Mouse (Mus musculus): Measurements from ENCODE around the gene Eme2. TPM values are rescaled to one million over a fixed set of nuclear protein-coding genes. Genes with fewer than 3 reads are reported as not detected.

The Eme2 gene
- 66.7 TPM for total RNA-seq (2023)

DNA sequence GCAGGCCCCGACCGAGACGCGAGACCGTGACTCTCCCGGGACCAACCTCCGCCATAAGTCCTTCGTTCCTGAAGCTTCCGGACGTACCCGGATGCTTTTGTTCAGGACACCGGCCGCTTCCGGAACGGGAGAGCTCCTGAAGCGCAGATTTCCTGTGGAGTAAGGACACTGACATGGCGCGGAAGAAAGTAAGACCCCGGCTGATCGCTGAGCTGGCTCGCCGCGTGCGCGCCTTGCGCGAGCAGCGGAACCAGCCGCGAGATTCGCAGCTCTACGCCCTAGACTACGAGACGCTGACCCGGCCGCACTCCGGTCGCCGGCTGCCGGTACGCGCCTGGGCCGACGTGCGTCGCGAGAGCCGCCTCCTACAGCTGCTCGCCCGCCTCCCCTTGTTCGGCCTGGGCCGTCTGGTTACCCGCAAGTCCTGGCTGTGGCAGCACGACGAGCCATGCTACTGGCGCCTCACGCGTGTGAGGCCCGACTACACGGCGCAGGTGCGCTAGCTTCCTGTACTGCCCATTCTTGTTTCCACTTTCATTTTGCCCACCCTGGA, at the start of gene Eme2, which contains the start of gene Mrps34:
TSS of gene Eme2 (minus strand) at position 93 of the 553 bp plus-strand sequence.
TSS of gene Mrps34 (plus strand) at position 122 of the 553 bp plus-strand sequence.

GRCm38 (mm10) chr17:24936259-24937237, 41.7 kb upstream of the Eme2 start, which contains the start of gene Mapk8ip3:
Gene Mapk8ip3, minus strand, starts transcription at chr17:24936977.

DNA sequence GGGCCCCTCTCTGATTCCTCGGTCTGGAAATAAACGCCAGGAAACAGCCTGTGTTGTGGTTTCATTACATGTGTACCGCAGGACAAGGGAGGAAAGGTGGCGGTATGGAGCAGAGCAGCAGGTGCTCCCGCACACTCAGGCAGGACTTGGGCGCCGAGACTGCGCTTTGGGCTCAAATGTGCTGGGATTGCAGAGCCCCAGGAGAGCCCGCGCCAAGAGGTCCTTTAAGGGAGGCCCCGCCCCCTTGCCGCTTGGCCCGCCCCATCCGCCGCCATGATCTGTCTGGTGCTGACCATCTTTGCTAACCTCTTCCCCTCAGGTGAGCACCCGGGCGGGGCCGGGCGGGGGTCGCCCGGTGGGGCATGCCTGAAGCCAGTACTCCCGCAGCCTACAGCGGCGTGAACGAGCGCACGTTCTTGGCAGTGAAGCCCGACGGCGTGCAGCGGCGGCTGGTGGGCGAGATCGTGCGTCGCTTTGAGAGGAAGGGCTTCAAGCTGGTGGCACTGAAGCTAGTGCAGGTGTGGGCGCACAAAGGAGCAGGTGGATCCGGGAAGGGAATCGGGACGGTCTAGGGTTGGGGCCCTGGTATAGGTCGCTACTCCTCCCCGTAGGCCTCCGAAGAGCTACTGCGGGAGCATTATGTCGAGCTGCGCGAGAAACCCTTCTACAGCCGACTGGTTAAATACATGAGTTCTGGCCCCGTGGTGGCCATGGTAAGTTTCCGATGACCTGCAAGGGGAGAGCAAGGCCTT, 1.5 kb upstream of the Eme2 start, which contains the start of gene Nme3:
TSS of gene Nme3 (plus strand) at position 260 of the 752 bp plus-strand sequence.

GRCm38 (mm10) chr17:24886134-24886931, 8.6 kb downstream of the Eme2 start, which contains the start of the genes Nubp2 and Spsb3:
Gene Nubp2, minus strand, starts transcription at chr17:24886349.
Gene Spsb3, plus strand, starts transcription at chr17:24886643.

GRCm38 (mm10) chr17:24865776-24866175, 29.1 kb downstream of the Eme2 start, which contains the start of gene Igfals:
Gene Igfals, plus strand, starts transcription at chr17:24865997.

DNA sequence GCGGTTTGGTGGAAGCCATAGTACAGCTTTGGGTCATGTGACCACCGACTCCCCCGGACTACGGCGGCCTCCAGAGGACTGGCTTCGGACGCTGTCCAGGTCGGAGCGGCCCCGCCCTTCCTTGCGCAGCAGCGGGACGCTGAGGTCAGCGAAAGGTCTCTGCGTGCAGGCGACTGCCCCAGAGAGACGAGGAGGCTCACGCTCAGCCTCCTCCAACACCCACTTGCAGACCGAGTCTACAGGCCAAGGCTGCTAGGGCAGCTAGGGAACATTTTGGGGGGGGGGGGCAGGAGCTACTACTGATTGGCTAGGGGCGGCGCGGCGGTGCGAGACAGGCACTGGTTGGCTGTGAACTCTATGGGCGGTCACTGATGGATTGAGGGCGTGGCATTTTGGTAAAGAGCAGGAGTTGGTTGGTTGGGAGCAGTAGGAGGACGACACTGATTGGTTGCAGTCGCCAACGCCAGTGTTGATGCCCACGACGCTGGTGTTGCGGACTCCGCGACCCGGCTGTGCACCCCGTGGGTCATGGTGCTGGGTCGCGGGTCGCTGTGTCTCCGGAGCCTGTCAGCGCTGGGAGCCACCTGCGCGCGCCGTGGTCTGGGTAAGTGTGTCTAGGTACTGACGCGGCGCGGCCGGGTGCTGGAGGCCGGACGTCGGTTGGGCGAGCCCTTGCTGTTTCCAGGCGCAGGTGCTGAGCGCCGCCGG, 44.7 kb downstream of the Eme2 start, which contains the start of gene Fahd1:
TSS of gene Fahd1 (minus strand) at position 300 of the 708 bp plus-strand sequence.

GRCm38 (mm10) chr17:24839842-24840241, 55.0 kb downstream of the Eme2 start, which contains the start of gene Hagh:
Gene Hagh, plus strand, starts transcription at chr17:24840143.

Other genes starting within 250 kb of the Eme2 start
- gene Slc9a3r2, start 244.8 kb downstream of the Eme2 start, total RNA-seq (2023): 0.73 TPM
- gene Npw, start 236.6 kb downstream of the Eme2 start, total RNA-seq (2023): not detected
- gene Zfp598, start 225.4 kb downstream of the Eme2 start, total RNA-seq (2023): 63.8 TPM
- not detected for gene Syngr3, start 205.1 kb downstream of the Eme2 start, total RNA-seq (2023)
- gene Gfer, start 198.9 kb downstream of the Eme2 start, total RNA-seq (2023): 14.5 TPM
- gene Noxo1, start 198.9 kb downstream of the Eme2 start, total RNA-seq (2023): 2.7 TPM
- 29.7 TPM for gene Tbl3, start 187.4 kb downstream of the Eme2 start, total RNA-seq (2023)
- gene Rnf151, start 177.0 kb downstream of the Eme2 start, total RNA-seq (2023): not detected
- 1,468 TPM for gene Rps2, start 177.0 kb downstream of the Eme2 start, total RNA-seq (2023)
- 64.9 TPM for gene Ndufb10, start 170.6 kb downstream of the Eme2 start, total RNA-seq (2023)
- gene Rpl3l, start 167.3 kb downstream of the Eme2 start, total RNA-seq (2023): not detected
- gene Msrb1, start 158.4 kb downstream of the Eme2 start, total RNA-seq (2023): 31.3 TPM
- not detected for gene Hs3st6, start 142.1 kb downstream of the Eme2 start, total RNA-seq (2023)
- gene Meiob, start 90.8 kb downstream of the Eme2 start, total RNA-seq (2023): not detected
- gene Hagh, start 54.9 kb downstream of the Eme2 start, total RNA-seq (2023): 29.9 TPM
- gene Fahd1, start 44.7 kb downstream of the Eme2 start, total RNA-seq (2023): 2.1 TPM
- gene Igfals, start 29.1 kb downstream of the Eme2 start, total RNA-seq (2023): not detected
- gene Nubp2, start 8.7 kb downstream of the Eme2 start, total RNA-seq (2023): 56.2 TPM
- gene Spsb3, start 8.4 kb downstream of the Eme2 start, total RNA-seq (2023): 27.0 TPM
- 40.3 TPM for gene Mrps34, start within 50 bp of the Eme2 start, total RNA-seq (2023)
- gene Nme3, start 1.4 kb upstream of the Eme2 start, total RNA-seq (2023): 15.3 TPM
- 222 TPM for gene Mapk8ip3, start 41.9 kb upstream of the Eme2 start, total RNA-seq (2023)
- gene Jpt2, start 65.6 kb upstream of the Eme2 start, total RNA-seq (2023): 22.7 TPM
- 35.0 TPM for gene Cramp1l, start 120.7 kb upstream of the Eme2 start, total RNA-seq (2023)
- 23.8 TPM for gene Ift140, start 121.0 kb upstream of the Eme2 start, total RNA-seq (2023)
- not detected for gene Tmem204, start 188.5 kb upstream of the Eme2 start, total RNA-seq (2023)
- gene Telo2, start 220.9 kb upstream of the Eme2 start, total RNA-seq (2023): 37.1 TPM
- not detected for gene Ptx4, start 225.7 kb upstream of the Eme2 start, total RNA-seq (2023)
- gene Clcn7, start 238.3 kb upstream of the Eme2 start, total RNA-seq (2023): 33.9 TPM

Data from CD4-positive naive resting alpha-beta T cell, adult 76 days (primary cell).